Mouse (Mus musculus) heart, adult 2 months (tissue): ENCODE data around the gene Ccdc96.

ENCODE experiments used
- CTCF ChIP-seq: fragments of 200-600 bp; IDR thresholded peaks from 2 replicates; pipeline ENCODE4 v1.8.1; 2022; ENCODE audit warnings: antibody characterized with exemption, mild to moderate bottlenecking, moderate library complexity
- EP300 ChIP-seq: fragments of 200-500 bp; IDR thresholded peaks from 2 replicates; pipeline ENCODE4 v1.6.1; 2011; ENCODE audit warnings: low read depth, low read length, control low read depth; ENCODE audit not compliant: insufficient read depth
- POLR2A ChIP-seq: fragments of 200-500 bp; IDR thresholded peaks from 2 replicates; pipeline ENCODE4 v1.6.1; 2011; ENCODE audit warnings: mild to moderate bottlenecking, low read depth, low read length, control low read depth; ENCODE audit not compliant: insufficient read depth

DNA sequence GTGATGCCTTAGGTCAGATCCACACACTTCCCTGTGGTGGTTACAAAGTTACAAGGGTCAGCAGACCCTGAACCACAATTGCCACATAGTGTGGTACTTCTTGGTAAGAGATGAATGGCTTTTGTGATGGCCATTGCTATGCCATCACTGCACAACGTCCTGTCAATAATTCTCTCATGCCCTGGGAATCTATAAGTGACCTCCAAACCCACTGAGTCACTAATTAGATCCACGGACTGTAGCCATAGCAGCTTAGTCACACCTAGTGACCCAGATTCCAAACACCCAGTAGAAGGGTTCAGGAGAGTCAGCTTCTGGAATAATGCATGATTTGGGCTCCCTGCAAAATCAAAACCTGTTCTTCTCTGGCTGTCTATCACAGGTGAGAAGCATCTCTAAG lies 40.8 kb downstream of the Ccdc96 start:
- TF ChIP-seq POLR2A (no peak), CTCF (no peak), EP300 (no peak)
